Mouse (Mus musculus) hindbrain, embryonic 16.5 days (tissue): ENCODE data around the gene Dgcr2. TPM values are rescaled to one million over a fixed set of nuclear protein-coding genes. Genes with fewer than 3 reads are reported as not detected.

ENCODE experiments used
- ATAC-seq: fragments of 200-750 bp; cut with Nextera tagmentation; 2 replicates; pipeline ENCODE4 v1.8.0; 2017; ENCODE audit warnings: moderate TSS enrichment, moderate library complexity
- H3K27ac ChIP-seq: fragments of 300-500 bp; sonication (generic); 2 replicates; pipeline ENCODE4 v1.5.1; 2014; ENCODE audit warnings: low read depth, mild to moderate bottlenecking, control low read depth, low read length, moderate library complexity
- H3K27me3 ChIP-seq: fragments of 300-500 bp; sonication (generic); replicated peaks from 2 replicates; pipeline ENCODE4 v1.6.1; 2014; ENCODE audit warnings: low read length; ENCODE audit not compliant: control insufficient read depth, insufficient read depth
- H3K36me3 ChIP-seq: fragments of 300-500 bp; sonication (generic); 2 replicates; pipeline ENCODE4 v1.6.1; 2014; ENCODE audit warnings: mild to moderate bottlenecking, low read length, moderate library complexity, mixed read lengths; ENCODE audit not compliant: control insufficient read depth, insufficient read depth
- H3K4me1 ChIP-seq: fragments of 300-500 bp; sonication (generic); 2 replicates; pipeline ENCODE4 v1.6.1; 2014; ENCODE audit warnings: low read depth, low read length; ENCODE audit not compliant: control insufficient read depth, insufficient read depth
- H3K4me2 ChIP-seq: fragments of 300-500 bp; sonication (generic); 2 replicates; pipeline ENCODE4 v1.6.1; 2014; ENCODE audit warnings: mild to moderate bottlenecking, low read length, control low read depth, moderate library complexity
- H3K4me3 ChIP-seq: fragments of 300-500 bp; sonication (generic); 2 replicates; pipeline ENCODE4 v1.5.1; 2014; ENCODE audit warnings: mild to moderate bottlenecking, low read length, control low read depth, moderate library complexity
- H3K9ac ChIP-seq: fragments of 300-500 bp; sonication (generic); 2 replicates; pipeline ENCODE4 v1.6.1; 2014; ENCODE audit warnings: low read depth, mild to moderate bottlenecking, control low read depth, low read length, moderate library complexity
- H3K9me3 ChIP-seq: fragments of 300-500 bp; sonication (generic); 2 replicates; pipeline ENCODE4 v1.6.1; 2014; ENCODE audit warnings: mild to moderate bottlenecking, low read length, moderate library complexity; ENCODE audit not compliant: control insufficient read depth
- WGBS: fragments of 180-500 bp; shearing (Covaris S2); extraction: QIAGEN DNeasy Blood & Tissue Kit; methylation state at CpG from one replicate; pipeline ENCODE4 v1.1.7; 2014; 5-methylcytosine and 5-hydroxymethylcytosine counted together
- polyA plus RNA-seq: library from polyadenylated mRNA; unstranded; fragments of >200 nt; fragmentation: Nextera tagmentation; extraction: Ambion mirVana; gene quantifications from 2 replicates; pipeline ENCODE4 v1.2.1, GENCODE M21; 2015

Dgcr2 gene
- polyA plus RNA-seq, 1 experiment from 2014 or later, result 105 TPM

- 26% methylated on average over 7 of the region's 7 CpGs for WGBS
- H3K4me3 ChIP-seq, result peak within 1 kb of the TSS; percentile 72
- no peaks in the 10 kb centered on the region for H3K36me3 ChIP-seq
- no peaks in the 10 kb centered on the region for H3K9me3 ChIP-seq
- H3K4me2 ChIP-seq, result peak within 1 kb of the TSS; percentile 95
- peak; percentile 0; the same call in 1 of the 2 replicates for ATAC-seq
- H3K27ac ChIP-seq, result peak within 1 kb of the TSS; percentile 95
- H3K4me1 ChIP-seq, result peaks cover 26% of the 10 kb centered on the region
- peak within 1 kb of the TSS; percentile 95 for H3K9ac ChIP-seq
- H3K27me3 ChIP-seq, result peaks cover 20% of the 10 kb centered on the region; the same call in 1 of the 2 replicates
Observed at GRCm38 (mm10) chr16:17832821-17833220, 65.5 kb downstream of the Dgcr2 start, which contains the start of gene B830017H08Rik. TSS of gene B830017H08Rik (plus strand) at chr16:17833121.

- Histone ChIP-seq H3K4me1 (peaks cover 26% of the 10 kb centered on the region), H3K36me3 (no peaks in the 10 kb centered on the region), H3K4me3 (no peak overlapping the region), H3K9ac (peak overlapping the region; percentile 17; the same call in 1 of the 2 replicates), H3K9me3 (no peaks in the 10 kb centered on the region), H3K27me3 (peaks cover 17% of the 10 kb centered on the region; the same call in 1 of the 2 replicates), H3K4me2 (no peak overlapping the region), H3K27ac (no peak overlapping the region)
- 12% methylated on average over 11 of the region's 11 CpGs for WGBS
- ATAC-seq, result no peak
Observed at GRCm38 (mm10) chr16:17831781-17832180, 66.6 kb downstream of the Dgcr2 start.

- H3K4me2 ChIP-seq, result no peak overlapping the region
- peaks cover 17% of the 10 kb centered on the region; the same call in 1 of the 2 replicates for H3K27me3 ChIP-seq
- H3K9ac ChIP-seq, result no peak overlapping the region
- H3K9me3 ChIP-seq, result no peaks in the 10 kb centered on the region
- no peak for ATAC-seq
- 64% methylated on average over 10 of the region's 10 CpGs for WGBS
- peaks cover 26% of the 10 kb centered on the region for H3K4me1 ChIP-seq
- no peak overlapping the region for H3K27ac ChIP-seq
- H3K36me3 ChIP-seq, result no peaks in the 10 kb centered on the region
- H3K4me3 ChIP-seq, result no peak overlapping the region
Observed at GRCm38 (mm10) chr16:17830385-17831178, 67.8 kb downstream of the Dgcr2 start.

- no peak overlapping the region for H3K9ac ChIP-seq
- H3K27ac ChIP-seq, result no peak overlapping the region
- H3K4me3 ChIP-seq, result no peak overlapping the region
- no peak for ATAC-seq
- peaks cover 12% of the 10 kb centered on the region for H3K4me1 ChIP-seq
- WGBS, result 67% methylated on average over 3 of the region's 3 CpGs
- no peak overlapping the region for H3K4me2 ChIP-seq
- H3K9me3 ChIP-seq, result no peaks in the 10 kb centered on the region
- H3K27me3 ChIP-seq, result peaks cover 17% of the 10 kb centered on the region; the same call in 1 of the 2 replicates
- H3K36me3 ChIP-seq, result no peaks in the 10 kb centered on the region
Observed at GRCm38 (mm10) chr16:17828867-17829266, 69.5 kb downstream of the Dgcr2 start.

- no peak overlapping the region for H3K9ac ChIP-seq
- H3K4me2 ChIP-seq, result no peak overlapping the region
- WGBS, result 90% methylated on average over 2 of the region's 2 CpGs
- ATAC-seq, result no peak
- H3K36me3 ChIP-seq, result no peaks in the 10 kb centered on the region
- no peak overlapping the region for H3K27ac ChIP-seq
- no peaks in the 10 kb centered on the region for H3K9me3 ChIP-seq
- H3K4me1 ChIP-seq, result peaks cover 11% of the 10 kb centered on the region
- peaks cover 17% of the 10 kb centered on the region; the same call in 1 of the 2 replicates for H3K27me3 ChIP-seq
- H3K4me3 ChIP-seq, result no peak overlapping the region
Observed at GRCm38 (mm10) chr16:17828229-17828628, 70.1 kb downstream of the Dgcr2 start.

GRCm38 (mm10) chr16:17826500-17826899, 71.9 kb downstream of the Dgcr2 start:
- Histone ChIP-seq H3K4me3 (no peak overlapping the region), H3K9me3 (no peaks in the 10 kb centered on the region), H3K9ac (no peak overlapping the region), H3K36me3 (no peaks in the 10 kb centered on the region), H3K27ac (no peak overlapping the region), H3K4me1 (no peaks in the 10 kb centered on the region), H3K4me2 (no peak overlapping the region), H3K27me3 (peaks cover 11% of the 10 kb centered on the region; the same call in 1 of the 2 replicates)
- WGBS, result 67% methylated on average over 2 of the region's 2 CpGs
- ATAC-seq, result no peak

GRCm38 (mm10) chr16:17816528-17816927, 81.8 kb downstream of the Dgcr2 start:
- Histone ChIP-seq H3K9ac (no peak overlapping the region), H3K27ac (peak overlapping the region; percentile 72; the same call in 1 of the 2 replicates), H3K4me2 (no peak overlapping the region), H3K27me3 (peaks cover 5% of the 10 kb centered on the region), H3K4me3 (no peak overlapping the region), H3K36me3 (no peaks in the 10 kb centered on the region), H3K9me3 (no peaks in the 10 kb centered on the region), H3K4me1 (peaks cover 8% of the 10 kb centered on the region)
- ATAC-seq, result no peak
- 80% methylated on average over 8 of the region's 8 CpGs for WGBS

- Histone ChIP-seq H3K4me2 (peak overlapping the region; percentile 95), H3K4me1 (peaks cover 8% of the 10 kb centered on the region), H3K4me3 (peak overlapping the region; percentile 57), H3K9ac (peak overlapping the region; percentile 79), H3K27ac (peak overlapping the region; percentile 72), H3K27me3 (peaks cover 5% of the 10 kb centered on the region), H3K36me3 (no peaks in the 10 kb centered on the region), H3K9me3 (no peaks in the 10 kb centered on the region)
- peak; percentile 89 for ATAC-seq
- 2% methylated on average over 55 of the region's 63 CpGs for whole genome bisulfite sequencing
Observed at GRCm38 (mm10) chr16:17815411-17816402, 82.7 kb downstream of the Dgcr2 start.
